Mouse (Mus musculus) heart, adult 2 months (tissue): ENCODE results near the gene Kiss1. TPM values are rescaled to one million over a fixed set of nuclear protein-coding genes. Genes with fewer than 3 reads are reported as not detected.
"Not testable (repeated sequence)": the region's sequence is repeated elsewhere in the genome, so short reads cannot be mapped to it uniquely, and the experiment has no call there.

Experiments
- DNase-seq, 2 experiments: peaks; one replicate each; pipeline ENCODE4 v3.0.0; 2021
- H3K27ac ChIP-seq: fragments of 200-600 bp; 2 replicates; pipeline ENCODE4 v1.8.1; 2022
- H3K27me3 ChIP-seq: fragments of 200-500 bp; 2 replicates; pipeline ENCODE4 v1.6.1; 2012; ENCODE audit warnings: mild to moderate bottlenecking, low read length, inconsistent platforms, mixed read lengths; ENCODE audit not compliant: control insufficient read depth, insufficient read depth
- H3K36me3 ChIP-seq: fragments of 200-500 bp; 2 replicates; pipeline ENCODE4 v1.6.1; 2012; ENCODE audit warnings: low read length, inconsistent platforms; ENCODE audit not compliant: control insufficient read depth, insufficient read depth
- H3K4me1 ChIP-seq: fragments of 200-500 bp; 2 replicates; pipeline ENCODE4 v1.6.1; 2011; ENCODE audit warnings: low read length; ENCODE audit not compliant: control insufficient read depth, insufficient read depth
- H3K4me3 ChIP-seq: fragments of 200-600 bp; 2 replicates; pipeline ENCODE4 v1.8.1; 2022
- H3K79me2 ChIP-seq: fragments of 200-500 bp; replicated peaks from 2 replicates; pipeline ENCODE4 v1.6.1; 2012; ENCODE audit warnings: mild to moderate bottlenecking, inconsistent platforms, low read length, moderate library complexity, mixed read lengths; ENCODE audit not compliant: control insufficient read depth, insufficient read depth
- H3K9ac ChIP-seq: fragments of 200-500 bp; 2 replicates; pipeline ENCODE4 v1.6.1; 2012; ENCODE audit warnings: low read depth, mild to moderate bottlenecking, control low read depth, inconsistent platforms, low read length, mixed read lengths
- CTCF ChIP-seq: fragments of 200-600 bp; IDR thresholded peaks from 2 replicates; pipeline ENCODE4 v1.8.1; 2022; ENCODE audit warnings: antibody characterized with exemption, mild to moderate bottlenecking, moderate library complexity
- EP300 ChIP-seq: fragments of 200-500 bp; IDR thresholded peaks from 2 replicates; pipeline ENCODE4 v1.6.1; 2011; ENCODE audit warnings: low read depth, low read length, control low read depth; ENCODE audit not compliant: insufficient read depth
- POLR2A ChIP-seq: fragments of 200-500 bp; IDR thresholded peaks from 2 replicates; pipeline ENCODE4 v1.6.1; 2011; ENCODE audit warnings: mild to moderate bottlenecking, low read depth, low read length, control low read depth; ENCODE audit not compliant: insufficient read depth
- WGBS: fragments of 180-500 bp; shearing (Covaris S2); methylation state at CpG from one replicate; pipeline ENCODE4 v1.1.7; 2018; 5-methylcytosine and 5-hydroxymethylcytosine counted together
- intact Hi-C: fragments of 180-260 bp; cut with DNase I; formaldehyde crosslinking; loops from one replicate; pipeline ENCODE4 v1.15.1; 2025
- polyA plus RNA-seq: library from polyadenylated mRNA; depleted of rRNA; stranded (reverse); fragments of >200 nt; gene quantifications from 2 replicates; pipeline ENCODE4 v1.2.3, GENCODE M21; 2012
- total RNA-seq, 2 experiments: library from RNA; stranded (reverse); gene quantifications; 2 replicates each; pipeline ENCODE4 v1.2.3; 2021

The Kiss1 gene
- total and polyA plus RNA-seq, 3 experiments, result not detected

DNA sequence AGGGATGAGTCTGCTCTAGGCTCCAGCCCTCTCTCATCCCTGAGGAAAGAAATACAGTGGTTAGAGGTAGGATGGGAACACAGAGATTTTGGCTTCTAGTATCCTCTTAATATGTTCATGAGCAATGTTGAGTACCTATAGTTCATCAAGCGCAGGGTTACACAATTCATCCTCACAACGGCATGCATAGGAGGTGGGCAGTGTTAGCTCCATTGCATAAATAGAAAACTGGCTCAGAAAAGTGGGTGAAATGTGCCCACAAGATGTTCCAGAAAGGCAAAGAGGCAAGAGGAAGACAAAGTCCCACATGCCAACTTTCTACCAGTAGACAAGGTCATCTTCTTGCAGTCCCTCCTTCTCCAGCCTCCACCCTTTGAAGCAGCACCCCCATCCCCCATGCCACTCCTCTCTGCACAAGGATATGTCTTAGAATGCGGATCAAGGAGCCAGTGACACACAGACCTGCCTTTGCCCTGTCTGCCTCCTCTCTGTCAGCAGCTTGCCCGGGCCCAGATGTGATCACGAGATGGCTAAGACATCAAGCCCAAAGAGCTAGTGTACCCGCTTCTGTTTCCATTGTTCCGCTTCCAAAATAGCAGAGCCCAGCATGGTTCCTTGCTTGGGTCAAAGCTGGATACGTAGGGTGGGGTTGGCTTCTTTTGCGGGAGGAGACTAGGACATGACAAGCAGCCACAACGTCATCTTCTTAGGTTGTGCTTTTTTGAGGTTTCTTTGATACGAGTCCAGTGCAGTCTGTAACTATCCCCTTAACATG lies 11.2 kb downstream of the Kiss1 start:
- 86% methylated on average over 11 of the region's 11 CpGs for WGBS
- Histone ChIP-seq H3K9ac (no peak overlapping the region), H3K27ac (no peak overlapping the region), H3K27me3 (peaks cover 5% of the 10 kb centered on the region; the same call in 1 of the 2 replicates), H3K79me2 (no peaks in the 10 kb centered on the region), H3K4me3 (no peak overlapping the region), H3K4me1 (no peaks in the 10 kb centered on the region), H3K36me3 (no peaks in the 10 kb centered on the region)
- no peak for DNase-seq
- intact Hi-C loops, result no loop called here
- TF ChIP-seq CTCF (no peak), POLR2A (no peak), EP300 (no peak)

DNA sequence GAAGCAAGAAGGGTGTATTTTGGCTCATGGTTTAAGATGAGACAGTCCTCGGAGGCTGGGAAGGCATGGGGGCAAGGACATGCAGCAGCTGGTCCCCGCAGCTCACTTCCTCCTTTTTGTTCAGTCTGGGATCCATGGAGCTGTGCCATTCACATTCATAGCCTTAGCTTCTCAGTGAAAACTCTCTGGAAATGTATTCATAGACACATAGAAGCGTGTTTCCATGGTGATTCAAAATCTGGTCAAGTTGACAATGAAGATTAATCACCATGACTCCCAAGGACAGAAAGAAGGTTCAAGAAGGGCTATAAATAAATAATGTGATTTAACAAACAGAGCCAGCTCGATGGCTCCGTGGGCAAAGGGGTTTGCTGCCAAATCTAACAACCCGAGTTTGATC lies 12.3 kb downstream of the Kiss1 start:
- WGBS, result 80% methylated on average over 6 of the region's 6 CpGs
- TF ChIP-seq CTCF (no peak), POLR2A (no peak), EP300 (no peak)

DNA sequence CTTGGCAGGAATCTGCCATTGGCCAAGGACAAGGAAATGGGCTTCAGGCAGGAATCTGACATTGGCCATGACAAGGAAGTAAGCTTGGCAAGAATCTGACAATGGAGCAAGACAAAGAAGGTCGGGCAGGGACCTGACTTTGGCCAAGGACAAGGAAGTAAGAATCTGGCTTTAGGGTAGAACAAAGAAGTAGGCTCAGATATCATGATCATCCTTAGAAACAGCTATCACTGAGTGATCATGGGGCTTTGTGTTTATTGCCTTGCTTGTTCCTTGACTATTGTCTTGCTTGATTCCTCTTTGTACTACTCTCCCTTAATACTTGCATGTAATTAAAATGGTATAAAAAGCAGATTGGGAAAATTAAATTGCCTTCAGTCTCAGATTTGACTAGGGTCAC lies 18.7 kb downstream of the Kiss1 start:
- H3K36me3 ChIP-seq, intact Hi-C loops, H3K9ac ChIP-seq, H3K79me2 ChIP-seq, H3K4me1 ChIP-seq, H3K27me3 ChIP-seq, H3K4me3 ChIP-seq, DNase-seq, H3K27ac ChIP-seq: not testable (repeated sequence)
- 36% methylated on average over 1 of the region's 1 CpGs for WGBS

More for the DNA sequence above, 12.3 kb downstream of the Kiss1 start:
- intact Hi-C loops, result no loop called here
- no peaks in the 10 kb centered on the region for H3K79me2 ChIP-seq
- no peak overlapping the region for H3K9ac ChIP-seq
- H3K4me1 ChIP-seq, result no peaks in the 10 kb centered on the region
- H3K27ac ChIP-seq, result no peak overlapping the region
- H3K36me3 ChIP-seq, result no peaks in the 10 kb centered on the region
- H3K27me3 ChIP-seq, result peaks cover 5% of the 10 kb centered on the region; the same call in 1 of the 2 replicates
- H3K4me3 ChIP-seq, result no peak overlapping the region
- DNase-seq, result no peak

DNA sequence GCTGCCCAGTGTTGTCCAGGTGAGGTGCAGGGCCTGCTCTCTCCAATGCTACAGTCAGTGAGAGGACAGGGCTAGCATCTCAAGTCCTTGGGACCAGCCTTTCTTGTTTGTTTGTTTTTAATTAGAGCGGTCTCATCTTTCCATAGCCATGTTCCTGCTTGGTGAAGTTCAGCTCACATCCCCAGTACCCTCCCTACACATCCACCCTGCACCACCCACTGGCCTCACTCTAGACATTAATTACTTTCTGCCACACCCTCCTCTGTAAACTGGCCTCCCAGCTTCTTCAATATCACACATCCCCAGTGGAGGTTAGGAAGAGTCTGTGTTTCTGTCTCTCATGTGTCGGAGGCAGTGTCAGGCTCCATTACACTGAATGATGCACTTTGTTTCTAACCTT lies 22.7 kb downstream of the Kiss1 start:
- WGBS, result 91% methylated on average over 2 of the region's 2 CpGs
- H3K9ac ChIP-seq, result no peak overlapping the region
- TF ChIP-seq POLR2A (no peak), CTCF (no peak), EP300 (no peak)
- H3K27ac ChIP-seq, result no peak overlapping the region
- no peaks in the 10 kb centered on the region for H3K27me3 ChIP-seq
- H3K79me2 ChIP-seq, result no peaks in the 10 kb centered on the region
- intact Hi-C loops, result no loop called here
- no peak overlapping the region for H3K4me3 ChIP-seq
- no peak for DNase-seq
- no peaks in the 10 kb centered on the region for H3K36me3 ChIP-seq
- no peaks in the 10 kb centered on the region for H3K4me1 ChIP-seq

DNA sequence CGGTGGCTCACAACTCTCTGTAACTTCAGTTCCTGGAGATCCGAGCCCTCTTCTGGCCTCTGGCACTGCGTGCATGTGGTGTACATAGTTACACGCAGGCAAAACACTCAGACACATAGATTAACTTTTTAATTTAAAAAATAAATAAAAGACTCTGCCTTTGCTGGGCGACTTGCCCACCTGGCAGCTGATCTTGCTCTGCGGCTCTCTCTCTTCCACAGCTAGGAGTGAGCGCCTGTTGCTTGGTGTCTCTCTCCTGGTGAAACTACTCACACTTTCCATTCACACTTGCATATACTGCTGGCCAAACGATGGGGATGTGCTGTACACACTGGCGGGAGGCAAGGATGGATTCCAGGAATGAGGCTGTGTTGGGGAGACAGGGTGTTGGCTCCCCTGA lies 24.9 kb downstream of the Kiss1 start:
- Histone ChIP-seq H3K9ac (no peak overlapping the region), H3K27me3 (no peaks in the 10 kb centered on the region), H3K79me2 (no peaks in the 10 kb centered on the region), H3K36me3 (no peaks in the 10 kb centered on the region), H3K4me3 (no peak overlapping the region), H3K27ac (no peak overlapping the region), H3K4me1 (no peaks in the 10 kb centered on the region)
- WGBS, result 77% methylated on average over 9 of the region's 9 CpGs
- TF ChIP-seq POLR2A (no peak), EP300 (no peak), CTCF (no peak)
- DNase-seq, result no peak
- intact Hi-C loops, result no loop called here

DNA sequence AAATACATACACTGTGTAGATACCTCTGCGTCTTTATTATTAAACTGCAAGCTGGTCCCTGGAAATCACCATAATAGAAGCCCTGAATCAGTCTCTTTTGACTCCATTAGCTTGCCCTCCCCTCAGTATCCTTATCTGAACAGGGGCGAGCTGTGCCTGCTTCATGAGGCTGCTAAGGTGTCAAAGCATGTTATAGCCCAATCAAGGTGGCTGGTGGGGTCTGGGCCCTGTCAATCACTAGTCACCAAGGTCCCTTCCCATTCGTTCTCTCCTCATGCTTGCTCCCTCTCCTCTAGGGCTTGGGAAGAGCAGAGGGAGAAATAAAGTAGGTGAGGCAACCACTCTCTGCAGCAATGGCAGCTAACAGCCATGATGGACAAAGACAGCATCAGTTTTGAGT lies 25.6 kb downstream of the Kiss1 start:
- Histone ChIP-seq H3K4me1 (no peaks in the 10 kb centered on the region), H3K4me3 (no peak overlapping the region), H3K27me3 (no peaks in the 10 kb centered on the region), H3K27ac (no peak overlapping the region), H3K9ac (no peak overlapping the region), H3K36me3 (no peaks in the 10 kb centered on the region), H3K79me2 (no peaks in the 10 kb centered on the region)
- TF ChIP-seq CTCF, result no peak
- TF ChIP-seq EP300, result no peak
- TF ChIP-seq POLR2A, result no peak
- no peak for DNase-seq
- WGBS, result 75% methylated on average over 3 of the region's 3 CpGs
- intact Hi-C loops, result no loop called here
